Mouse (Mus musculus): ENCODE data around the gene B9d1.

DNA sequence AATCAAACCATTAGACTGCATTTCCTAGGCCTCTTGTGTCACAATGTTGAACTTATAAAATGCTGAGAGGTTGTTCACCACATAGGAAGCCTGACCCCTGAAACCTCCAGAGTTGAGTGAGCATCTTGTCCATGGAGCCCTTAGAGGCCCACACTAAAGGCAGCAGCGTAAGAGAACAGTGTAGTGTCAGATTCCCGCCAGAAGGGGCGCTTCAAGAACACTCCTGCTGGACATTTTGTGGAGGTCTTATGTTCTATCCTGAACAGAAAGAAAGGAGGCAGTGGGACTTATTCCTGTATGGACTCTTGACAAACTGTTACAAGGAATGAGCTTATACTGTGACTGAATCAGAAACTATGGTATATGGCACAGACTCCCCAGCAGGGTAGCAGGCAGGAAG lies 10.0 kb downstream of the B9d1 start:
- no peak for TF ChIP-seq EP300 (IDR thresholded peaks at IDR 0.05; ENCODE audit: low read depth)
- peak; percentile 51; the same call in 1 of the 2 replicates for TF ChIP-seq CTCF (IDR thresholded peaks at IDR 0.05; ENCODE audit: low read depth)
